Mouse (Mus musculus) spleen, postnatal 4 days (tissue): ENCODE results near the gene Cpsf6.

Experiments used
- DNase-seq, 2 experiments: peaks; one replicate each; pipeline ENCODE4 v3.0.0; 2022; ENCODE audit warnings: low spot score in 2 of 2

Gene Cpsf6

DNA sequence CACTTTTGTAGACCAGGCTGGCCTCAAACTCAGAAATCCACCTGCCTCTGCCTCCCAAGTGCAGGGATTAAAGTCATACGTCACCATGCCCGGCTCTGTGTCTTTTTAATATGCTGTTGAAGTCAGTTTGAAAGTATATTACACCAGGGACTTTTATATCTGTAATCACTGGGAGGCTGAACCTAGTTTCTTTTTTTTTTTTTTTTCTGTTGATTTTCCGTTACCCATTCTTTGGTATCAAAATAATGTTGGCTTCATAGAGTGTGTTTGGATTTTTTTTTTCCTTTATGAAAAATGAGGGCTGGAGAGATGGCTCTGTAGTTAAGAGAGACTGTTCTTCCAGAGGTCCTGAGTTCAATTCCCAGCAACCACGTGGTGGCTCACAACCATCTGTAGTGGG, 5.6 kb upstream of the Cpsf6 start:
- DNase-seq: no peak

DNA sequence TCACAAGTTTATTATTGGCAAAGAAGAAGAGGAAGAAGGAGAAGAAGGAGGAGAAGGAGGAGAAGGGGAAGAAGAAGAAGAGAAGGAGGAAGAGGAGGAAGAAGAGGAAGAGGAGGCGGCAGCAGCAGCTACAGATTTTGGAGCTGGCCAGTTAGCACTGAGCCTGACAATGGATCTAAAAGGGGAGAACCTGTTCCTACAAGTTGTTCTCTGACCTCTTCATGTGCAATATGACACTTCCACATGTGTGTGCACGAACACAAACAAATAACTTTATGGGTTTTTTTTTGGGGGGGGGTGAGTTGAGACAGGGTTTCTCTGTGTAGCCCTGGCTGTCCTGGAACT, 5.2 kb upstream of the Cpsf6 start:
- DNase-seq: no peak

DNA sequence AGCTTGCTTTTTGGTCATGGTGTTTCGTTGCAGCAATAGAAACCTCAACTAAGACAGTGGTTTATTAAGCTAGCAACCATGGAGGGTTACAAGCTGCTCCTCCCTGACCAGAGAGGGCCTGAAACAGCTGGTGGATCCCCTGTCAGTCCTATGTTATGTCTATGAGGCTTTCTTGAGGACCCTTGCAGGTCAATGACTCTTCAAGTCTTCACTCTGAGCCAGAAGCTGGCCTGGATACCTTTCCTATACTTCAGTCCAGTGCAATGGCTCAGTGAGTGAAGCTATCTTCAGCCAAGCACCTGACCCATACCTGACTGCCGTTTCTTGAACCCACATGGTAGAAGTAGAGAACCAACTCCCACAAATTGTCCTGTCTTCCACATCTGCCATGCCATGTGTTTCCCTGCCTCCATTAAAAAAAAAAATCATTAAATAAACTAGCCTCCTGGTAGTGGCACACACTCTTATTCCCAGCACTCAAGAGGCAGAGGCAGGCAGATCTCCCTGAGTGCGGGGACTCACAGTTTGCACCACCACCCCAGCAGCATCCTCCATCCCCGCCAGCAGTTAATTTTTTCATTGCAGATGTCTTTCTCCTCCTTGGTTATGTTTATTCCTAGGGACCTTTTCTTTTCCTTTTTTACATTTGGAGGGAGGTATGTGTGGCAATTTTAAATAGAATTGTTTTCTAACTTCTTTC, 4.7 kb upstream of the Cpsf6 start:
- DNase-seq: no peak

DNA sequence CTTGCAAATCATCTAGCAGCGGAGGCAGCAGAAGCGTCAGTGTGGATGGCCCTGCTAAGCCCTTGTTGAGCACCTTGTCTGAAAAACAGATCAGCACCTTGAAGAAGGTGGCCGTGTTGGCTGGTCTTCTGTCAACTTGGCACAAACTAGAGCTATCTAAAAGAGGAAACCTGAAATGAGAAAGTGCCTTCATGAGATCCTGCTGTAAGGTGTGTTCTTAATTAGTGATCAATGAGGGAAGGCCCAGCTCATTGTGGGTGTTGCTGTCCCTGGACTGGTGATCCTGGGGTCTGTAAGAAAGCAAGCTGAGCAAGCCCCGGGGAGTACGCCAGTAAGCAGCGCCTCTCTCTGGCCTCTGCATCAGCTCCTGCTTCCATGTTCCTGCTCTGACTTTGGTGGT, 4.1 kb upstream of the Cpsf6 start:
- DNase-seq: no peak

DNA sequence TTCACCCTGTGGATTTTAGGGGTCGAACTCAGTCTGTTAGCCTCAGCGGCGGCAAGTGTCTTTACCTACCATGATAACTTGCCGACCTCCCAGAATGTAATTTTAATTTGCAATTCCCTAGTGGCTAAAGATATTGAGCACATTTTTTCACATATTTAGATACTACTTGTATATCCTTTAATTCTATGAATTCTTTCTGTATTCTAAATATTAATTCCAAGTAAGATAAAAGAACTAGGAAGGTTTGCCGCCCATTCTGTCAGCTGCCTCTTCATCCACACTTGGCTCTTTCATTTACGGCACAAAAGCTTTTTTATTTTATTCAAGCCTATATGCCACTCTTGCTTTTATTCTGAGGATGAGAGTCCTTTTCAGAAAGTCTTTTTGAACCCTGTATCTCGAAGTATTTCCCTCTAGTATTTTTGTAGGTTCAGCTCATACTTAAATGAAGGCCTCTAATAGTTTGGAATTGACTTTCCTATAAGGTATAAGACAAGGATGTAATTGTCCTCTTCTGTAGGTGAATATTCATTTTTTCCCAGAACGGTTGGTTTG, 3.3 kb upstream of the Cpsf6 start:
- no peak for DNase-seq

DNA sequence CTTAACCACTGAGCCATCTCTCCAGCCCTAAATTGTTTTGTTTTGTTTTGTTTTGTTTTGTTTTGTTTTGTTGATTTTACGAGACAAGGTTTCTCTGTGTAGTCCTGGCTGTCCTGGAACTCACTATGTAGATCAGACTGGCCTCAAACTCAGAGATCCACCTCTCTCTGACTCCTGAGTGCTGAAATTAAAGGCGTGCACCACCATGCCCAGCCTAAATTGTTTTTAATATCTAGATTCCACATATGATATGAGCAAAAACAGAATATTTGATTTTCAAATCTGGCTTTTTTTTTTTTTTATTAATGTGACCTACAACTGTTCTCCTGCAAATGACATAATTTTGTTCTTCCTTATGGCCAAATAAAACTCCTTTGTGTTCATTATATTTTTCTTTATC, 2.3 kb upstream of the Cpsf6 start:
- no peak for DNase-seq

DNA sequence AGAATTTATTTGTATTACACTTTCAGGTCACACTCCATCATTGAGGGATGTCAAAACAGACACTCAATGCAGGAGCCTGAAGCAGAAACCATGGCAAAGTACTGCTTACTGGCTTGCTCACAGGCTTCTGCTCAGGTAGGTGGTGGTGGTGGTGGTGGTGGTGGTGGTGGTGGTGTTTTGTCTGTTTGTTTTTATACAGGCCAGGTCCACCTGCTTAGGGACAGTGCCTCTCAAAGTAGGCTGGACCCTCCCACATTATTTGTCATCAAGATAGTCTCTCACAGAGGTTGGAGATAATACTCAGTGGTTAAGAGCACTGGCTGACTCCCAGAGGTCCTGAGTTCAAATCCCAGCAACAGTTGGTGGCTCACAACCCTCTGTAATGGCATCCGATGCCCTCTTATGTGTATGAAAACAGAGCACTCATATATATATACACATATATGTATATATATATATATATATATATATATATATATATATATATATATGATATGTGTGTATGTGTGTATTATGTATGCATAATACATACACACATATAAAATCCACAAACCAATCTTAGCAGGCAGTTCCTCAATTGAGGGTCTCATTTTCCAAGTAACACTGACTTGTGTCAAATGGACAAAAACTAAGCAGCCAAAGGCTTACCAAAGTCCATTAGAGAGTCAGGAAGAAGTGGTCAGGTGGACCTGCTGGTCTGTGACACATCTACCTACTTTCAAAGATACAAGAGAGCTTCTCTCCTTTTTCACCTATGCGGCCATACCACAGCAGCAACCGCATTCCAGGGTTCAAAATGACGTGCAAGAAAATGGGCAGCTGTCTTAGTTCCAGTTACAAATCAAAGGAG, 1.1 kb upstream of the Cpsf6 start:
- no peak for DNase-seq

DNA sequence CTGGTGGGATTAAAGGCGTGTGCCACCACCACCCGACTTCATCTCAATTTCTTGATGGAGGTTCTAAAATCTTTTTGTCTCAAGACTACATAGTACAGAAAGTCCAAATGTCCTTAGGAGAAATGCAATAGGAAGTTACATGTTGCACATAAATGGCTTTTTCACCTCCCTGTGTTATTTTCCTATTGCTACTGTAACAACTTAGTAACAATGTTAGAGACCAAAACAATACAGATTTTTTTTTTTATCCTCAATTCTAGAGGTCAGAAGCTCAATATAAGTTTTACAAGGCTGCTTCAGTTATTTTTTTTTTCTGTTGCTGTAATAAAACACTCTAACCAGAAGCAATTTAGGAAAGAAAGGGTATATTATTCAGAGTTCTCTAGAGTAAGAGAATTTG, 374 bp downstream of the Cpsf6 start:
- no peak for DNase-seq

DNA sequence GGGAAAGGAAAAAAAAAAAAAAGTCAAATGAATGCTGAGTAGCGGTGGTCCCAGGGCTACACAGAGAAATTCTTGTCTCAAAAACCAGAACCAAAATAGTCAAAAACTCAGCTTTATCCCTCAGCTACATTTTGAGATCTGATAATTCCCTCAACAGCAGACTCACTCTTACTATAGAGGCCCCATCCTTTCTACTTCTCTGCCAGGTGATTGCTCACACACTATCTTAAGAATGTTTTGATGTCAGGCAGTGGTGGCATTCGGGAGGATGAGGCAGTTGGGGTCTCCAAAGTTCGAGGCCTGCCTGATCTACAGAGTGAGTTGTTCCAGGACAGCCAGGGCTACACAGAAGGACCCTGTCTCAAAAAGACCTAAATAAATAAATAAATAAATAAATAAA, 1.2 kb downstream of the Cpsf6 start:
- DNase-seq: no peak

DNA sequence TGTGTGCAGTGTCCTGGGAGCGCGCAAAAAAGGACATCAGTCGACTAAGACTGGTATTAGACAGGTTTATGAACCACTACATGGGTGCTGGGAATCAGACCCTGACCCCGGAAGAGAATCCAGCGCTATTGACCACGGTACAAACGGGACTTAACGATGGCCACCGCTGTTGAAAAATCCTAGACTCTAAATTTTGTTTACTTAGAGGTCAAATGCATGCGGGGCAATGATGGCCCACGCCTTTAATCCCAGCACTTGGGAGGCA, 1.6 kb downstream of the Cpsf6 start:
- no peak for DNase-seq

DNA sequence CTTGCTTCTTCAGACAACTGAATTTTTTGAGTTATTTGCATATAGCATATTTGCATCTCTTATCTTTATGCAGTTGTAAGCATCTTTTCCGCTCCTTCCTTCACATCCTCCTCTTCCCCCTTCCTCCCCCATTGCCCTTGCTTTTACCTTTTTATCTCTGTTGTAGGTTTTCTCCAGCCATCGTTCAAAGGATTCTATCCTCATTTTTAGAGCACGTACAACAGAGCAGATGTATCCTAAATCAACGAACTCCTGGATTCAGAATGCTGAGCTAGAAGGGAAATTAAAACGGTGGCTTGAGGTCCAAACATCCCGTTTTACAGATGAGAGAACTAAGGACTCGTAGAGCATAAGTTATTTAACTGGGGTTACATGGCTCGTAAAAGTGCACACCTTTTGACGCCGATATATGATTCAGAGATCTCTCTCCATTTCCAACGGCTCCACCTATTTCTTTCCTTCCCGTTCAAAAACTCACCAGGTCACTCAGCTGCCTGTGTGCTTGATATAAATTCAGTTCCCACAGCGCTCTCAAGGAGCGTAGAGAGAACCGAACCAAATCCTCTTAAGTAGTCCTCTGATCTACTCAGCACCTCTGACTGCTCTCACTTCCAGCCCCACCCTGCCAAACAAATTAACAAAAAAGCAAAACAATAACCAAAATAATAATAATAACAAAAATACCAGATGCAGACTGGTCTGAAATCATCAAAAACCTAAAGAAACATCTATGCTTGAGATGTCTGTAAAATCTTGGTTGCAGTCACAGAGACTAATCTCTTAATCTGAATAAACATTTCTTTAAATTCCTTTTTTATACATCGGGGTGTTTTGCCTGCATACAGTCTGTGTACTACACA, 2.2 kb downstream of the Cpsf6 start:
- no peak for DNase-seq

DNA sequence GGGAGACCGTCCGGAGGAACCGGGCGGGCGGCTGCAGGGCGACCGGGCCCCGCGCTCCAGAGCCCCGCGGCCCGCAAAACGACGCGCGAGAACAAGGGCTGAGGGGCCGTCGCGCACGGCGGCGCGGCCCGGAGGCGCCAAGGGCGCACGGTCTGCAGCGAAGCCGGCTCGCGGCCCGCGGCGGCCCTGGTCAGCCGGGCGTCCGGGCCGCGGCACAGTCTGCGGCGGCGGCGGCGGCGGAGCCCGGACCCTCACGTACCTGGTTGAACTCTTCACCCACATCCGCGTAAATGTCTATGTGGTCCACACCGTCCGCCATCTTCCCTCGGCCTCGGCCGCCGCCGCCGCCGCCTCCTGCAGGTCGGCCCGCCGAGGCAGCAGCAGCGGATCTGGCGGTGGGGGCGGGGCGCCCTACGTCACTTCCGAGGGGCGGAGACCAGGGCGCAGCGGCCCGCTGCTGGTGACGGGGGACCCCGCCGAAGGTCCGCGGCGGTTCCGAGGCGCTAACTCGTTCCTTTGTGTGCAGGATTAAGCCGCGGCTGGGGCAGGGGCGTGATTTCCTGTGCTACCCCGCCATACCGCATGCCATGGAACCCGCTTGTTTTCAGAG, 3.1 kb downstream of the Cpsf6 start:
- peak; percentile 96 to 99 for DNase-seq

DNA sequence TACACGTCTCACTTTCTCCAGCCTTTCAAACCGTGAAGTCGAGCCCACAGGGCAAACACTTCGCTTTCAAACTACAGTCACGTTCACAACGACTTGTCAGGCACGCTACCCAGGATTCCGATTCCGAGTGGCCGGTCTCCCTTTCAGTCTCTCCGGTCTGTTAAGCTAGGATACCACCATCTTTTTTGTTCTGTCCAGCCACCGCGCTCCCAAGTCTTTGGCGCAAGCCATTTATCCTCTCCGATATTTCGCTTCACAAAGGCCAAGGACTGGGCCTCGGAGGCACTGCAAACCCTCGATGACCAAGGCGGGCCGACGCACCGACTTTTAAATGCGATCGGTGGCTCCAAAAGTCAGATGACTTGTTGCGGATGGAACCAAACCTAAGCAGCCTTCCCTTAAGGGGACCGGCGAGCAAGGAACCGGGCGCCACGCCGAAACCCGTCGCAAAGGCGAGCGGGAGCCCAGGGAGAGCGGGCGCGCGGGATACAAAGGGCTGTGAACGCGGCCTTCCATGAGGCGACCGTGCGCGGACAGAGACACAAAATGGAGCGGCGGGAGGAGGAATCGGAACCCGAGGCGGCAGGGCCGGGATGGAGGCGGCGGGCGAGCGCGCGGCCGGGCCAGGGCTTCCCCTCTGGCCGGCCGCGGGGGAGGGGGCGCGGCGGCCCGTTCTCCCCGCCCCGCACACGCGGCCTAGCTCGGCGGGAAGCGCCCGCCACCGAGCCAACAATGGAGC, 3.8 kb downstream of the Cpsf6 start:
- DNase-seq: peak; percentile 54 to 83

DNA sequence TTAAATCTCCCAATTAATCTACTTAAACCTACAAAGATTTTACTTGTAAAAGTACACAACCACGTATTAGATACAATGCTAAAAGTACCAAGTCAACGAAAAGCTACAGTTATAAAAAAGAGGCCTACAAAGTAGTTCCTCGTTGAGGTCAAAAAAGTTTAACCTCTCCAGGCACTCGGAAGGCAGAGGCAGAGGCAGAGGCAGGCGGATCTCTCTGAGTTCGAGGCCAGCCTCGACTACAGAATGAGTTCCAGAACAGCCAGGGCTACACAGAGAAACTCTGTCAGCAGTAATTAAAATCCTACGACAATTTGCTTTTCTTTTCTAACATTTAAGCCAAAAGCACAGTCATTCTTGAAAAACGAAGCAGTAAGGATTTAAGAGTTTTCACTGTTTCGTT, 4.7 kb downstream of the Cpsf6 start:
- DNase-seq: no peak

DNA sequence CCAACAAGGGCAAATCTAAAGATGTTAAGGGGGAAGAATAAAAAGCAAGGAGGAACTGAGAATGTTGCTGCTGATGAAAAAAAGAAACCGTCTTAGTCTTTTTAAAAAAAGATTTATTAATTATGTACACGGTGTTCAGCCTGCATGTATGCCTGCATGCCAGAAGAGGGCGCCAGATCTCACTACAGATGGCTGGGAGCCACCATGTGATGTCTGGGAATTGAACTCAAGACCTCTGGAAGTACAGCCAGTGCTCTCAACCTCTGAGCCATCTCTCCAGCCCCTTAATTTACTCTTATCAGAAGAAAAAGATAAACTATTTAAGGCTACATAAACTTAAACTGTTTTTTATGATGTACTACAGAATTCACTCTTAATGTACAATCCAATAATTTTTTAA, 16.7 kb downstream of the Cpsf6 start:
- peak; percentile 68 to 89 for DNase-seq

DNA sequence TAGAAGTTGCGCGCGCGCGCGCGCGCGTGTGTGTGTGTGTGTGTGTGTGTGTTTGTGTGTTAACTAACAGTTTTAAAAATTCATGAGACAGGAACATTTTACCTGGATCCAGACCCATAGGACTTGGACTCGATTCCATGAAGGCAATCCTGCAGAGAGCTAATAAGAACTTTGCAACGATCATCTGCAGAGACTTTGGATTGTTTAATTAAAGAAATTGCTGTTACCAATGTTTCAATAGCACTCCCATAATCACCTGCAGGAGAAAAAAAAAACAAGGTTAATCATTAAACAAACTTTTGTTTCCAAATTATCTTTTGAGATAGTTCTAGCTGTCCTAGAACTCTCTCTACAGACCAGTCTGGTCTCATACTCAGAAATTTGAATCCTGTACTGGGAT, 20.9 kb downstream of the Cpsf6 start:
- DNase-seq: no peak

DNA sequence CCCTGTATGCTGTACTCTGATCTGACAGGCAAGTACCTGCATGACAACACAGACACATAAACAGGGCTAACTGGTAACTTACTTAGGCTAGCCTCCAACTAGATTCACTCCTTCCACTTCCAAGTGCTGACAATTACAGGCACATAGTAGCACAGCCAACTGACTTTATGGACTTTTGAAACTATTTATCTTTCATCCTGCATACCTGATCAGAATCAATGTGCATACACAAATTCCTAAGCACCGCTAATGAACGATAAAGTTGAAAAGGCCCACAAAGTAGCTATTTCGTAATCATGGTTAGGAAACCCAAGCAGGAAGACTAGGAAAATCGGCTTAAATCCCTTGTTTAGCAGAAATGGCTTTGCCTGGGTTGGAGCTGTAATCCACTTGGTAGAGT, 36.8 kb downstream of the Cpsf6 start:
- no peak for DNase-seq

DNA sequence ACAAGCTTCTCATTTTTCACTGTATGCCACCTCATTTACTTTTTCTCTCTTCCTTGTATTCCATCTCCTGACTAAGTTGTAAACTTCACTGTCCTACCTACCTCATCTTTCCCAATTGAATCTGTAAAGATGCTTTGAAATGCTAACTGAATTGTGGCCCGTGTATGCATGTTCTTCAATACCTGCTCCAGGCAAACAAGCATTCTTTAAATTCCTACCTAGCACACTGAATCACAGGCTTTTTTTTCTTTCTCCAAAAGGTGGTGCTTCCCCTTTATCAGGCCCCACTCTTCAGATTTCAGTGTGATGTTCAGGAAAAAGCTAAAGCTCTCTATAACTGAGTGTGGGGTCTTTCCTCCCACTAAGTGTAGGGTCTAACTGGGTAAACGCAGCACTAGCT, 37.4 kb downstream of the Cpsf6 start:
- DNase-seq: peak in 1 of 2 experiments; percentile 8

DNA sequence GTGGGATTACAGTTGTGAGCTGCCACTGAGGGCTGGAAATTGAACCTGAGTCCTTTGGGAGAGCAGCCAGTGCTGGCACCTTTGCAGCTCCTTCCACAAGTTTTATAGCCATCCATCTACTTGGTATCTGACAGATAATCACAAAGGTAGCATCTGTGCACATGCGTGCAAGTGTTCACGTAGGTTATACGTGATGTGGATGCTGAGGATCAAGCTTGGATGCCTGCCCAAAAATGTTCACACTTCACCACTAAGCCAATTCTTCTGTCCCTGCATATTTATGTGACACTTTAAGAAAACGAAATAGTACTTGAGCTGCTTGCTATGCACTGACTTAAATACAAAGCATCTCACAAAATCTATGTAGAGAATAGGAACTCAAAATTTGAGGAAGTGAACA, 38.8 kb downstream of the Cpsf6 start:
- DNase-seq: peak in 1 of 2 experiments; percentile 25

DNA sequence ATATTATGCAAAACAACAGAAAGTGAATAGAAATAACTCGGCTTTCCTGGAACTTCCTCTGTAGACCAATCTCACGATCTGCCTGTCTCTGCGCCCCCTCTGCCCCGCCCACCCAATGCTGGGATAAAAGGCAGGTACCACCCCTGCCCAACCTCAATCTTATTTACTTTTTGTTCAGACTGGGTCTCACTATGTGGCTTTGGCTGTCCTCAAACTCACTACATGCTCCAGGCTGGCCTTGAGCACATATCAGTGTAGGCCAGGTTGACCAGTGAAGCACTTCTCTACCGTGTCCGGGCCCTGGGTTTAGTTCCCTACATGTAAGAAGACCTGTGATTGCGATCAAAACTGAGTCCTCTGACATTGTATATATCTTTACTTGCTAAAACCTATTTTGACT, 40.6 kb downstream of the Cpsf6 start:
- DNase-seq: peak in 1 of 2 experiments; percentile 56

DNA sequence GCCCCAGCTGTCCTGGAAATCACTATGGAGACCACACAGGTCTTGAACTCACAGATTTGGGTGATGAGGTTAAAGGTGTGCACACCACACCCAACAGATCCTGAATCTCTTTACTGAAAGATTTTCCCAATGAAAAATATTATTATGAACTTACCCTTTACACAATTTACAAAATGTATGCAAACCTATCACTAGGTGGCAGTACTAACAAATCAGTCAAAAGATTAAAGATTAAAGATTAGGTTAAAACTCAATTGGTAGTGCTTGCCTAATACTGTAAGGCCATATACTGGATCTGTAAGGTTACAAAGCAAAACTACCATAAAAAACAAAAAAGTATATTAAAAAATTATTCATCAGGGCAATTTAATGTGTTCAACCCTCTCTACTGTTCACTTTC, 41.9 kb downstream of the Cpsf6 start:
- DNase-seq: no peak
